Mouse (Mus musculus) kidney, postnatal 10 days (tissue): ENCODE measurements around the gene Adrb1.
A peak's percentile ranks its signal among the peaks of the same experiment; 100 is the strongest.
"Not testable (repeated sequence)": the region's sequence is repeated elsewhere in the genome, so short reads cannot be mapped to it uniquely, and the experiment has no call there.

Experiments used
- DNase-seq: peaks from one replicate; pipeline ENCODE4 v3.0.0; 2021; ENCODE audit warnings: mixed read lengths

The Adrb1 gene

DNA sequence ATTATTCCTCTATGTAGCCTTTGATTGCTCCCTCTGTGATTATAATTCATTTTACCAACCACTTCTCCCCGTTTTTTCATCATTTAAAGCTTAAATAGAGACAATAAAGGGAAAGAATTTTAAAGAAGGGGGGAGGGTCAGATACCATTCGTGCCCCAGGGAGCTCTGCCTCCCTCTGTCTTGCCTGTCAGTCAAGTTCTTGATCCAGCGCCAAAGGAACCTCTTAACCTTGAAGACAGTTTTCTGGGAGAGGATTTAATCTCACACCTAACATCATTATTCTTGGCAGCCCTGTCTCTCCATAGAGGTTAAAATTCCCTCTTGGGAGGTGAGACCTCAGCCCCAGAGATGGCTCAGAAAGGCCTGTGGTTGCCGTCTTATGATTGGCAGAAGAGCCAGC lies 28.7 kb downstream of the Adrb1 start:
- DNase-seq: no peak

DNA sequence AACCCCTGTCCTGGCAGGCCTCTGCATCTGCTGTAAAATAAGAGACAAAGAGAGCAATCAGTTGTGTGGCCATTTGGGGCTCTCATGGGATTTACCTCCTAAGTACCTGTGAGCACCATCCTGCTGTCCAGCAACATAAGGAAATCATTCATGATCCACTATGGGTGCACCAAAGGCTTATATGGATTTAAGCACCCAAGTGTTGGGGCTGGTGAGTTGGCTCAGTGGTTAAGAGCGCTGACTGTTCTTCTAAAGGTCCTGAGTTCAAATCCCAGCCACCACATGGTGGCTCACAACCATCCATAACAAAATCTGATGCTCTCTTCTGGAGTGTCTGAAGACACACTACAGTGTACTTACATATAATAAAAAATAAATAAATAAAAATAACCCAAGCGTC lies 32.5 kb downstream of the Adrb1 start:
- not testable (repeated sequence) for DNase-seq

GRCm38 (mm10) chr19:56756412-56756811 lies 34.4 kb downstream of the Adrb1 start:
- no peak for DNase-seq

- no peak for DNase-seq
Observed at GRCm38 (mm10) chr19:56758311-56758710, 36.3 kb downstream of the Adrb1 start.

DNA sequence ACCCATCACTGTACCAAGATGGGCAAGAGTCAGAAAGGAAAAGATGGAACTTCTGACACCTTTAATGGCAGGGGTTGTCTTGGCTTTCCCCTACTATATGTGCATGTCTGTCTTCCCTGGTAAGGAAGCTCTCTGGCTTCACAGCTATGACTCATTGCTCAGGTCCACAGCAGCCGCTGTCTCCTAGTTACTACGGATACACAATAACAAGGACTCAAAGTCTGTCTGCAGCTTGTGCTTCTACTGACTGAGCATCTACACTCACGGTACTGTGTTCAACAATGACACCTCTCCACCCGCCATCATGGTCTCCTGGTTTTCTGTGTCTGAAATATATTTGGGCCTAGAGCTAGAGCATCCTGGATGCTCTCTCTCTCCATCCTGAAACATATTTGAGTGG lies 37.7 kb downstream of the Adrb1 start:
- no peak for DNase-seq

- DNase-seq: no peak
Observed at GRCm38 (mm10) chr19:56760306-56760940, 38.4 kb downstream of the Adrb1 start.

- no peak for DNase-seq
Observed at GRCm38 (mm10) chr19:56761096-56761495, 39.1 kb downstream of the Adrb1 start.

GRCm38 (mm10) chr19:56761727-56762126 lies 39.7 kb downstream of the Adrb1 start:
- DNase-seq: no peak

- no peak for DNase-seq
Observed at GRCm38 (mm10) chr19:56762686-56763085, 40.7 kb downstream of the Adrb1 start.

GRCm38 (mm10) chr19:56769024-56769423 lies 47.0 kb downstream of the Adrb1 start:
- DNase-seq: no peak

DNA sequence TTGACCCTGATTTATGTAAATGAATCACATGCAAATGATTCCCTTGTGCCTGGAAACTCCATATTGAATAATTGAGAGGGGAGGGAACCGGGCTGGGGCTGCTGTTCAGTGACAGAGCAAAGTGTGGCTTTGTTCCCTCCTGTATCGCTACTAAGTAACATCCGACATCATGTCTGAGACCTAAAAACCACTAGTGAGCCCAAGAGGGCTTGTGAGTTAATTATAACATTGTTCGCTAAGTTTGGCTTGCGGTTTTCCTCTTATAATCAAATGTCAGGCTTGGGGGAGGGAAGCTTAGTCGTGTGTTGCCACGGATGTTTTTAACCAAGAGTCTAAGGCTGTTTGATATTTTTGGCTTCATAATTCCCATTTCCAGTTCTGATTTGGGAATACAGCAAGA lies 50.2 kb downstream of the Adrb1 start:
- DNase-seq: no peak

- DNase-seq: no peak
Observed at GRCm38 (mm10) chr19:56773393-56773971, 51.5 kb downstream of the Adrb1 start.

GRCm38 (mm10) chr19:56774408-56774962 lies 52.5 kb downstream of the Adrb1 start:
- no peak for DNase-seq

- DNase-seq: no peak
Observed at GRCm38 (mm10) chr19:56774971-56775892, 53.2 kb downstream of the Adrb1 start.

DNA sequence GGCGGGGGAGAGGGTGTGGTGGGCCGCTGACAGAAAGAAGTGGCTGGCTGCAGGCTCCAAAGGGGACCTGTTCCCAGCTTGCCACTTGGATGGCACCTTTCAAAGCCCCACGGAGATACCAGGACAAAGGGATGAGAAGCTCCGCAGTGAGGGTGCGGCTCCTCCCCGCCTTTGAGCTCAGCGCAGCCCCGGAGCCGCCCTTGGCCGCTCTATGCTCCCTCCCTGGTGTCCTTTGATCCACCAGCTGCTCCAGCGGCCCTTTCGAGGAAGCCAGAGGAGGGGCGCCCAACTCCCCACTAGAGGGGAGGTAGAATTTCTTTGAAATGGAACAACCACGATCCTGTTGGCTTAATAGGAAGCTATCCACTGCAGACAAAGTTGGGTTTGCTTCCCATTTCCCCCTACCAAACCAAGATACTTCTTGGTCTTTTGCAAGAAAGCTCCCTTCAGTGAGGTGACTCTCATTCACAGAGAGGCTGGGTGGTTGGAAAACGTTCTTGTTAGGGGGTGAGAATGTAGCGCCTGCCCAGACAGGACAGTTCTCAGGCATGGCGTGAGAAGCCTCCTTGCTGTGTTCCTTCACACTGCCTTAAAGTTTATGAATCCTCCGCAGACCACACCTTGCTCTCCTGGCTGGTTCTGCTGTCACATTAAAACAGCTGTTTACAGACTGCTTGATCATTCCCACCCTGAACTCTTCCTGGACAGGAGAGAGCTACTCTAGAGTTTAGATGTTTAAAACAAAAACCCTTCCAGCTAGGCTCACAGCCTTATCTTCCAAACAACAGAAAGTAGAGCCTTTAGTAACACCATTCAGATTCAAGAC lies 54.1 kb downstream of the Adrb1 start:
- DNase-seq: peak; percentile 42

DNA sequence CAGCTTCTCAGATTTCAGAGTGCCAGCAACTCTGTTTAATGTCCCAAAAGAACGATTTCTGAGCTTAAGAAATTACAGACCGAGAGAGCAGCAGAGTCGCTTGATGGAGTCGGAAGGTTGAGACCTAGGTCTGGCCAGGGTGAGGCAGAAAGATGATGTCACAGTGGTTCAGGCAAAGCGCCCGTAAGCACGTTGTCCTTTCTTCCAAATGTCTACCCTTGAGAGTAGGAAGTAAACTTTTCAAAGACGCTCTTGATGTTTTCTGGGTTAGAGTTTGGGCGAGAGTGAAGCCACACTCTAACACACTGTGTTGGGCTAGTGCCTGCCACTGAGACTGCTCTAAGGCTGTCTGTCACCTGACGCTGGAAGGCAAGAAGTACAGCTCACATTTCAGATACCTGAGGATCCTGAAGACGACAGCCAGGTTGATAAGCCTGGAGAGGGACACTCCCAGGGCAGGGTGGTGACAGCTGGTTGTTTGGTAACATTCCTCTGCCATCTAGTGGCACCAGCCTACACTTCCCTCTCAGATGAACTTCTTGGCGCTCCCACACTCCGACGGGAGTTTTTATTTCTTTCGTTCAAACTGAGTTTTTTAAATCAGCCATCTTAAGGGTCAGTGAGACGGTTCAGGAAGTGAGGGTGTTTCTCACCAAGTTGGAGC lies 54.9 kb downstream of the Adrb1 start:
- peak; percentile 73 for DNase-seq

GRCm38 (mm10) chr19:56778532-56778931 lies 56.5 kb downstream of the Adrb1 start:
- DNase-seq: not testable (repeated sequence)
